Mouse (Mus musculus) naive thymus-derived CD4-positive, alpha-beta T cell, adult 2 months (primary cell): ENCODE measurements around the gene Mink1.

Experiments
- DNase-seq: peaks from one replicate; pipeline ENCODE4 v3.0.0-alpha.2; 2011; ENCODE audit warnings: low read depth

Mink1 gene

GRCm38 (mm10) chr11:70653345-70654197, 90.9 kb downstream of the Mink1 start:
- peak; percentile 84 for DNase-seq

GRCm38 (mm10) chr11:70654198-70654922, 91.7 kb downstream of the Mink1 start, which contains the start of gene Pfn1:
TSS of gene Pfn1 (minus strand) at chr11:70654644.
- peak; percentile 92 for DNase-seq

- DNase-seq, result peak; percentile 88
Measured at GRCm38 (mm10) chr11:70654923-70655570, 92.4 kb downstream of the Mink1 start.

- DNase-seq, result no peak
Measured at GRCm38 (mm10) chr11:70655571-70656455, 93.1 kb downstream of the Mink1 start.

- peak; percentile 37 for DNase-seq
Measured at GRCm38 (mm10) chr11:70656456-70656927, 93.8 kb downstream of the Mink1 start.

GRCm38 (mm10) chr11:70656964-70657363, 94.3 kb downstream of the Mink1 start, which contains the start of gene Eno3:
TSS of gene Eno3 (plus strand) at chr11:70657202.
- no peak for DNase-seq

- DNase-seq, result no peak
Measured at GRCm38 (mm10) chr11:70657573-70657972, 94.9 kb downstream of the Mink1 start.

- no peak for DNase-seq
Measured at GRCm38 (mm10) chr11:70657991-70658390, 95.3 kb downstream of the Mink1 start.

- DNase-seq, result no peak
Measured at GRCm38 (mm10) chr11:70658521-70658920, 95.8 kb downstream of the Mink1 start.

GRCm38 (mm10) chr11:70658942-70659341, 96.3 kb downstream of the Mink1 start:
- no peak for DNase-seq

- no peak for DNase-seq
Measured at GRCm38 (mm10) chr11:70660571-70660970, 97.9 kb downstream of the Mink1 start.

- DNase-seq, result no peak
Measured at GRCm38 (mm10) chr11:70663101-70663500, 100.4 kb downstream of the Mink1 start.

- no peak for DNase-seq
Measured at GRCm38 (mm10) chr11:70663957-70664356, 101.3 kb downstream of the Mink1 start.
